9 mouse cellular contexts compared by ENCODE assay signal in genomic region chr15:79847100-79847499, GRCm38 (mm10). TPM values are rescaled to one million over a fixed set of nuclear protein-coding genes. Genes with fewer than 3 reads are reported as not detected.
DNase-seq lines count a peak whose midpoint lies in the region; ATAC-seq and TF ChIP-seq lines count a peak whose summit lies in the region.
"Had no signal": no experiment of that assay in that cellular context is flagged by ENCODE, and none has a peak within 500 bp of the region (broad histone marks: within the 10 kb centered on the region; RNA-seq: fewer than 3 reads in every experiment).

No protein-coding gene starts in this region.

- 25% methylated on average over 5 of the region's 5 CpGs for WGBS in heart, postnatal 0 days
- WGBS in stomach, embryonic 15.5 days, result 32% methylated on average over 5 of the region's 5 CpGs

- no peaks in the 10 kb centered on the region; the same call in 1 of the 2 replicates for H3K9me3 ChIP-seq in heart, postnatal 0 days (replicated peaks; ENCODE audit: control insufficient read depth, low read length)
- H3K9me3 ChIP-seq in stomach, embryonic 15.5 days, result no peaks in the 10 kb centered on the region

- peak; percentile 62 for ATAC-seq in heart, postnatal 0 days (ENCODE audit: insufficient read depth, low read depth)
- peak; percentile 82 for ATAC-seq in stomach, embryonic 15.5 days (ENCODE audit: insufficient read depth, low FRiP score, low read depth)

- H3K27ac ChIP-seq in heart, postnatal 0 days (ENCODE audit: low read depth), result peak overlapping the region; percentile 58; the same call in 1 of the 2 replicates
- H3K27ac ChIP-seq in stomach, embryonic 15.5 days, result peak overlapping the region; percentile 49; the same call in 1 of the 2 replicates

- no peak overlapping the region for H3K9ac ChIP-seq in heart, postnatal 0 days (replicated peaks; ENCODE audit: low read depth, low read length)
- H3K9ac ChIP-seq in stomach, embryonic 15.5 days, result no peak overlapping the region

- no peak overlapping the region for H3K4me2 ChIP-seq in heart, postnatal 0 days (ENCODE audit: low read depth, low read length)
- no peak overlapping the region for H3K4me2 ChIP-seq in stomach, embryonic 15.5 days

- peak; percentile 28 to 31 for DNase-seq in frontal cortex, postnatal 10 days (ENCODE audit: low spot score in 2 of 2)
- no peak for DNase-seq in frontal cortex, postnatal 25 days (ENCODE audit: low spot score in 2 of 2)
- DNase-seq in right cerebral cortex, adult 18-20 months, result peak; percentile 43
- DNase-seq in right cerebral cortex, postnatal 14 days, result no peak
- no peak for DNase-seq in heart, postnatal 0 days (ENCODE audit: low spot score)
- DNase-seq in adrenal gland, postnatal 14 days, result no peak
- no peak for DNase-seq in embryo, embryonic 10.5 days (ENCODE audit: low spot score)

- no peak for TF ChIP-seq EP300 in heart, postnatal 0 days (IDR thresholded peaks at IDR 0.05; ENCODE audit: low read depth)

- H3K4me1 ChIP-seq in heart, postnatal 0 days (ENCODE audit: control insufficient read depth, insufficient read depth), result peaks cover 9% of the 10 kb centered on the region; the same call in 1 of the 2 replicates
- H3K4me1 ChIP-seq in stomach, embryonic 15.5 days, result peaks cover 7% of the 10 kb centered on the region; the same call in 1 of the 2 replicates

- H3K27me3 ChIP-seq in heart, postnatal 0 days (ENCODE audit: control insufficient read depth, insufficient read depth, low read length), result no peaks in the 10 kb centered on the region
- no peaks in the 10 kb centered on the region for H3K27me3 ChIP-seq in stomach, embryonic 15.5 days (replicated peaks)

- H3K4me3 ChIP-seq in heart, postnatal 0 days (ENCODE audit: low read depth, low read length), result no peak overlapping the region
- H3K4me3 ChIP-seq in stomach, embryonic 15.5 days (replicated peaks), result no peak overlapping the region

- TF ChIP-seq CTCF in heart, postnatal 0 days (IDR thresholded peaks at IDR 0.05; ENCODE audit: low read depth), result no peak

- no peaks in the 10 kb centered on the region for H3K36me3 ChIP-seq in heart, postnatal 0 days (replicated peaks; ENCODE audit: control insufficient read depth, insufficient read depth, low read length)
- H3K36me3 ChIP-seq in stomach, embryonic 15.5 days, result no peaks in the 10 kb centered on the region

RNA-seq across cellular contexts. Expression of gene Cbx6, which starts 12.6 kb away (rescaled TPM):
- 47.3 and 51.8 TPM in 2 replicates for total RNA-seq in heart, postnatal 0 days (2014; rRNA removed; ENCODE audit: low replicate concordance)
- 24.9 and 25.6 TPM in 2 replicates for polyA plus RNA-seq in heart, postnatal 0 days (2015; fragmentation: Nextera tagmentation; extraction: Ambion mirVana)
- polyA plus RNA-seq in stomach, embryonic 15.5 days (2015; fragmentation: Nextera tagmentation; extraction: Ambion mirVana), result 62.6 and 68.0 TPM in 2 replicates
- 60.1 and 64.8 TPM in 2 replicates for total RNA-seq in adrenal gland, postnatal 14 days (2021)

RNA-seq across cellular contexts. Expression of gene Npcd, which starts 13.1 kb away (rescaled TPM):
- total RNA-seq in heart, postnatal 0 days (2014; rRNA removed; ENCODE audit: low replicate concordance), result 1.9 and 8.7 TPM in 2 replicates
- not detected in 2 replicates for polyA plus RNA-seq in heart, postnatal 0 days (2015; fragmentation: Nextera tagmentation; extraction: Ambion mirVana)
- not detected in 2 replicates for polyA plus RNA-seq in stomach, embryonic 15.5 days (2015; fragmentation: Nextera tagmentation; extraction: Ambion mirVana)
- total RNA-seq in adrenal gland, postnatal 14 days (2021), result 0.71 and 0.96 TPM in 2 replicates
- total RNA-seq: neutrophil, adult 5-6 weeks had no signal

RNA-seq across cellular contexts. Expression of gene Nptxr, which starts 42.5 kb away (rescaled TPM):
- 10.8 and 13.7 TPM in 2 replicates for total RNA-seq in heart, postnatal 0 days (2014; rRNA removed; ENCODE audit: low replicate concordance)
- polyA plus RNA-seq in heart, postnatal 0 days (2015; fragmentation: Nextera tagmentation; extraction: Ambion mirVana), result 0.84 and 1.00 TPM in 2 replicates
- 4.5 and 4.8 TPM in 2 replicates for polyA plus RNA-seq in stomach, embryonic 15.5 days (2015; fragmentation: Nextera tagmentation; extraction: Ambion mirVana)
- 7.0 and 8.4 TPM in 2 replicates for total RNA-seq in adrenal gland, postnatal 14 days (2021)

RNA-seq across cellular contexts. Expression of gene Apobec3, which starts 44.4 kb away (rescaled TPM):
- 2.3 and 5.1 TPM in 2 replicates for total RNA-seq in heart, postnatal 0 days (2014; rRNA removed; ENCODE audit: low replicate concordance)
- polyA plus RNA-seq in heart, postnatal 0 days (2015; fragmentation: Nextera tagmentation; extraction: Ambion mirVana), result 6.3 and 6.6 TPM in 2 replicates
- 22.4 and 26.5 TPM in 2 replicates for polyA plus RNA-seq in stomach, embryonic 15.5 days (2015; fragmentation: Nextera tagmentation; extraction: Ambion mirVana)
- 19.8 and 38.2 TPM in 2 replicates for total RNA-seq in adrenal gland, postnatal 14 days (2021)

Comparison
In these comparisons a context has a peak if more than half of its experiments do, and no peak if none do; other contexts are left out.
1. DNase-seq: peak in frontal cortex, postnatal 10 days (2 of 2) and right cerebral cortex, adult 18-20 months (single experiment); none in frontal cortex, postnatal 25 days (0 of 2), right cerebral cortex, postnatal 14 days (single experiment), heart, postnatal 0 days (single experiment), adrenal gland, postnatal 14 days (single experiment) and embryo, embryonic 10.5 days (single experiment).